Mouse (Mus musculus): ENCODE data around the gene Ythdf1.

Gene Ythdf1

GRCm38 (mm10) chr2:180879365-180880067, 41.2 kb downstream of the Ythdf1 start:
- DNase-seq (ENCODE audit: low read depth, low spot score): no peak

DNA sequence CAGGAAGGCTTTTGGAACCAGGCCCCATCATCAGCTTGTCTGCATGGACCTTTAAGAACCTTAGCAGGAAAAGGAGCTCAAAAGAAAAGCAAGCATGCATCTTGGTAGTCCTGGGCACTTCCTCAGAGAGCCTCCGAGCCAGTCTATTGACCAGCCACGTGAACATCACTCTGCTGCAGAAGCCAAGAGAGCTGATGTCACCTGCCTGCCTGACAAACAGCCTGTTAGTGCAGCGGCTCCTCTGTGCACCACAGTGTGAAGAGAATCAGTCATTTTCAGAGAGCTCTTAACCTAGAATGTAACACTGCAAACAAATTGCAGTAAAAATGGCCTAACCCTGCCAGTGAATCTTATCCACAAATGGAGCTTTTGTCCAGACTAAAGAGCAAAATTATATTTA, 50.7 kb downstream of the Ythdf1 start:
- no peak for DNase-seq (ENCODE audit: low read depth, low spot score)

GRCm38 (mm10) chr2:180861561-180861960, 59.2 kb downstream of the Ythdf1 start:
- DNase-seq (ENCODE audit: low read depth, low spot score): no peak

- no peak for DNase-seq (ENCODE audit: low read depth, low spot score)
Observed at GRCm38 (mm10) chr2:180857121-180857520, 63.6 kb downstream of the Ythdf1 start.

- no peak for DNase-seq (ENCODE audit: low read depth, low spot score)
Observed at GRCm38 (mm10) chr2:180855005-180855544, 65.7 kb downstream of the Ythdf1 start.

Data from forelimb bud, embryonic 11.5 days (tissue).